Mouse (Mus musculus) lung, adult 2 months (tissue): ENCODE measurements around the gene Pnpla5.

Source experiments
- CTCF ChIP-seq: fragments of 200-500 bp; IDR thresholded peaks from 2 replicates; pipeline ENCODE4 v1.5.1; 2011; ENCODE audit warnings: mild to moderate bottlenecking, low read length, control low read depth; ENCODE audit not compliant: insufficient read depth
- POLR2A ChIP-seq: fragments of 200-500 bp; IDR thresholded peaks from 2 replicates; pipeline ENCODE4 v1.6.1; 2011; ENCODE audit warnings: low read depth, mild to moderate bottlenecking, control low read depth, low read length, borderline replicate concordance; ENCODE audit errors: extremely low read depth

GRCm38 (mm10) chr15:84156158-84156557, 33.2 kb upstream of the Pnpla5 start:
- TF ChIP-seq CTCF (no peak), POLR2A (no peak)
